Mouse (Mus musculus) MEL-GATA-1-ER (cell line): ENCODE results near the gene Cdk8.

ENCODE experiments used
- DNase-seq: peaks from one replicate; pipeline ENCODE4 v3.0.0-alpha.2; 2012; ENCODE audit warnings: low read depth; ENCODE audit errors: extremely low read depth

Cdk8 gene

DNA sequence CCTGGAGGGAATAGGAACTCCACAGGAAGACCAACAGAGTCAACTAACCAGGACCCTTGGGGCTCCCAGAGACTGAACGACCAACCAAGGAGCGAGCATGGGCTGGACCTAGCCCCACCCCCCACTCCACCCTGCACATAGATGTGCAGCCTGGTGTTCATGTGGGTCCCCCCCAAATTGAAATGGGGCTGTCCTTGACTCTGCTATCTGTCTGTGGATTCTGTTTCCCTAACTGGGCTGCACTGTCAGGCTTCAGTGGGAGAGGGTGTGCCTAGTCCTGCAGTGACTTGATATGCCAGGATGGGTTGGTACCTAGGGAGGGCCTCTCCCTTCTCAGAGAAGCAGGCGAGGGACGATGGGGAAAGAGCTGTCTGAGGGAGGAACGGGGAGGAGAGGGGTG lies 85.3 kb downstream of the Cdk8 start:
- DNase-seq = peak; percentile 86

DNA sequence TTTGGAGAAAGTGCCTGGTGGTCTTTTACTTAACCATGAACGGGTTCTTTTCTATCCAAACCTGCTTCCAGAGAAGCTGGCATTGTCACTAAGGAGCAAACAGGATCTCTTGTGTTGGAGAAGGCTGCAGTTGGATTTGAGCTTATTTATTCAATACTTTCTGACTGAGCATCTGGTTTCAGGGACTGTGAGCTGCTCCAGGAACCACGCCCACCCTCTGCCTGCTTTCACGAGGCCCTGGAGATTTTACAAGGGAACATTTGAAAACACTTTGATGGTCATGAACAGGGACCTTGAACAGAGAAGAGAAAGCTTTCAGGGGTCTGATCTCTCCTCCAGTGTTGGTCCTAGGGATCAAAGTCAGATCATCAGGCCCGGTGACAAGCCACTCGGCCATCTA lies 87.0 kb downstream of the Cdk8 start:
- no peak for DNase-seq

DNA sequence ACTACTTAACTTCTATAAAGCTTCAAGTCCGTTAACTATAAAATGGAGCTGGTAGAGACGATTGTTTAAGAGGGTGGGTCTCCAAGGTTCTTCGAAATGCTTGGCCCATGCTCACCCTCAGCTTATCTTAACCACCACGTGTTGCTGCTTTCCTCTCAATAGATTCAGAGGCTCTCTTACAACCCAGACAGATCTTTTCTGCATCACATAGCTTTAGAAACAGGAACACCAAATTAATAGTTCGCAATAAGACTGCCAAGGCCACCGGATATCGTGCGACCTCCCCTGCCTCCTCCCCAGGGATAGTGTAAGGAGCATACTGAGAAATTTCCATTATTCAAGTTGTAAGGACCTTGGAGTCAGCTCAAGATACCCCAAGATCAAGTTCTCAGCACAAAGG lies 87.4 kb downstream of the Cdk8 start:
- peak; percentile 84 for DNase-seq

DNA sequence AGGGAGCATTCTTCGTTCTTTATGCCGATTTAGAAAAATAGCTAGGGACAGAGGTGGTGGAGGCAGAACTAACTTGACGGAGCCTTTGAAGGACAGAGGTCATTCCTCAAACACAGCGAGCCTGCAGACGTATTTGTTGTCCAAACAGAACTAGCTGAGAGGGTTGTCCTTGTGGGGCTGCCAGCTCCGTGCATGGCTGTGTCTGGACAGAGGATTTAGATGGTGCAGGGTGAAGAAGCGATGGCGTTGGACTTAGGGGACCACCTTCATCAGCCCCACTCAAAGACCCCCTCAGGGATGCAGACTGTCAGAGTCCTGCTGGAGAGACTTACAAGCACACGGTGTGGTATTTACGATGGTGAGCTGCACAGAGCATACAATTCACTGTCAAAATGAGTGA lies 97.9 kb downstream of the Cdk8 start:
- no peak for DNase-seq

DNA sequence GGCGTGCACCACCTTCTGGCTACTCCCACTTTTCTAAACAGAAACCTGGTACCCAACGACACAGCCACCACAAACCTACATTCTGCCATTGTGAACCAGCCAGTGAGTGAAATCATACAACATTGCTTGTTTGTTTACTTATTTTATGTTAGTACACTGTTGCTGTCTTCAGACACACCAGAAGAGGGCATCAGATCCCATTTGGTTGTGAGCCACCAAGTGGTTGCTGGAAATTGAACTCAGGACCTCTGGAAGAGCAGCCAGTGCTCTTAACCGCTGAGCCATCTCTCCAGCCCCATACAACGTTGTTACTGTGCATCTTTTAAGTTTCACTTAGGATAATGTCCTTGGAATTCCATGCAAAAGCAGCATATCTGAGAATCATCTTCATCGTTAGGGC lies 98.5 kb downstream of the Cdk8 start:
- DNase-seq = no peak

DNA sequence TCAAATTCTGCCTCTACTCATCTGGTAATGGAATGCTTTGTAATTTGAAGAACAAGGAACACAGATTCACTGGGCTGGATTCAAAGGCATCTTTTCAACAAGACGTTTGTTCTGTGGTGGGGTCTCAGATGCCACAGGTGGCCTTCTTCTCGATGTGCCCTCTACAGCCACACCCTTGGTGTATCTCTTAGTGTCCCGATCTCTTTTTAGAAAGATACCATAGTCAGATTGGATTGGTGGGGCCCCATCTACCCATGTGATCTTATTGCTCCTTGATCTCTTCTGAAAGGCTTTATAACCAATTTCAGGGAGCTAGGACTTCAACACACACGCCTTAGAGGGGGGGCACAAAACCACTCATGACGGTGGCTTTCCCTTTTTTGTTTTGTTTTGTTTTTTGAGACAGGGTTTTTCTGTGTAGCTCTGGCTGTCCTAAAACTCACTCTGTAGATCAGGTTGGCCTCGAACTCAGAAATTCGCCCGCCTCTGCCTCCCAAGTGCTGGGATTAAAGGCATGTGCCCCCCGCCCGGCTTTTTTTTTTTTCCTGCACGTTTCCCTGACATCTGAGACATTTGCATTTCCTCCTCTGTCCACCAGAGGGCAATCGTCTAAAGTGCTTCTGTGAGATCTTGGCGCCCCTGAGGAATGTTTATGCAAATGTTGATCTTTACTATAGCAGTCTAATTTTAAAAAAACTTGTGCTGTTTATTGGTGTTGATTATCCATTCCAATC lies 99.2 kb downstream of the Cdk8 start:
- peak; percentile 65 for DNase-seq

DNA sequence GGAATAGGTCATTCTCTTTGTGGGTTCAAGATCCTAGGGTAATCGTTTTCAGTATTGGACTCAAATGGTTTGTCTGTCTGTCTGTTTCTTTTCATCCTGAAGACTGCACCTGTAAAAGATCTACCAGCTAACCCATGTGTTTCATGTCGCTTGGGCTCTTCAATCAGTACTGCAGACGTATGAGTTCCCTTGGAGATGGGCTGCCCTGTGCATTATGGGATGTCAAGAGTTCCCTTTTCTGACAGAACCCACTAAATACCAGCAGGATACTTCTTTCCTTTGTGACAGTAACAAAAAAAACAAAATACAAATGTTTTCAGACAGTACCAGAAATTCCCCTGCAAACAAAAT lies 99.7 kb downstream of the Cdk8 start:
- DNase-seq = peak; percentile 64

DNA sequence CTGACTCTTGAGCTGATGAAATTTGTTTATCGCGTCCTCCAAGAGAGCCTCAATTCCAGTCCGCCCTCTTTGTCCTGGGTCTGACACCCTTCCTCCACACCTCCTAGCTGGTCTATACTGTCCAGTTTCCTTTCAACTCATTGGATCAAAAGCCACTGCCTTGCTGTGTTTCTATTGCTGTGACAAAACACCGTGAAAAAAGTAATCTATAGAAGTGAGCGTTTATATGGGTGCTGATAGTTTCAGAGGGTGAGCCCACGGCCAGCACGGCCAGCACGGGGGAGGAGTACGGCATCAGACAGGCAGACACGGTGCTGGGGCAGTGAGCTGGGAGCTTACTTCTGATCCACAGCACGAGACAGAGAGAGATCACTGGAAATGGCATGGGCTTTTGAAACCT lies 100.1 kb downstream of the Cdk8 start:
- no peak for DNase-seq

DNA sequence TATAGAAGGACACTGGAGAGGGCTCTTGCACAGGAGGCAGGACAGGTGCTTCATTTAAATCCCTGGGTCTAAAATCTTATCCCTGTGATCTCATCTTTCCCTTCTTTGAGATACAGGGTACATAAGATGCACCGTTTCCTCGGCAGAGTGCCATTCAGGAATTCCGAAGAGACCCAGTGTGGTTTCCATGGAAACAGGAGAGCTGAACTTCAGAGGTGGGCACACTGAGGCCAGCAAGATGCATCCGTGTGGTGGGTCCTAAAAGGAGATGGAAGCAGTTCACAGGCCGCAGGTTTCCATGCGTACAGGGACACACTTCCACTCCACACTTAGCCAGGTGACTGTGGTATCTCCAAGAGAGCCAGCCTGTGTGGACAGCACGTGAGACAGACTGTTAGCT lies 101.5 kb downstream of the Cdk8 start:
- DNase-seq = no peak

DNA sequence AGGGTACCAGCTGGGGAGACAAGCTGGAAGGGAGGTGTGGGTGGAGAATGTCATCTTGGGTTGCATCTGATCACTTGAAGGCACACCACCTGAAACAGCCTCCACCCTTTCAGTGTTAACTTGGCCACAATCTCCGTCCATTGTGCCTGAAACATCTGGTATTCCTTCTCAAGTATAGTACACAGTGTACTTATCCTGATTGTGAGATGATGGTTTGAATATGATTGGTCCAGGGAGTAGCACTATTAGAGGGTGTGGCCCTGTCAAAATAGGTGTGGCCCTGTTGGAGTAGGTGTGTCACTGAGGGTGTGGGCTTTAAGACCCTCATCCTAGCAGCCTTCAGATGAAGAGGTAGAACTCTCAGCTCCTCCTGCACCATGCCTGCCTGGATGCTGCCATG lies 103.4 kb downstream of the Cdk8 start:
- no peak for DNase-seq

DNA sequence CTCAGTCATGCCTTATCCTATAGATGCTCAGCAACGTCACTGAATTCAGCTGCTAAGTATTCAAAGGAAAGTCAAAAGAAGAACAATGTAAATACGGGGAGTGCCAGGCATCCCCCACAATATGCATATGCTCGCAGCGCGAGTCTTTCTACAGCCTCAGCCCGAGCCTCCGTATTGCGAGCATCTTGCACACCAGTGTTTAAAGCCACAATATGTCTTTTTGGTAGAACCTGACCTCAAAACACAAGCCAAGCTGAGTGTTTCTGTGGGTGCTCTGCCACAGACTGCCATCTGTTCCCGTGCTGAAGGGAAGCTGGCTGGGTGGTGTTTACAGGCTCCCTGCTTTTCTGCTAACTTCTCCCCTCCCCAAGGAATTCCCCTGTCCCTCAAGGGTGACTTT lies 107.0 kb downstream of the Cdk8 start:
- DNase-seq = no peak

DNA sequence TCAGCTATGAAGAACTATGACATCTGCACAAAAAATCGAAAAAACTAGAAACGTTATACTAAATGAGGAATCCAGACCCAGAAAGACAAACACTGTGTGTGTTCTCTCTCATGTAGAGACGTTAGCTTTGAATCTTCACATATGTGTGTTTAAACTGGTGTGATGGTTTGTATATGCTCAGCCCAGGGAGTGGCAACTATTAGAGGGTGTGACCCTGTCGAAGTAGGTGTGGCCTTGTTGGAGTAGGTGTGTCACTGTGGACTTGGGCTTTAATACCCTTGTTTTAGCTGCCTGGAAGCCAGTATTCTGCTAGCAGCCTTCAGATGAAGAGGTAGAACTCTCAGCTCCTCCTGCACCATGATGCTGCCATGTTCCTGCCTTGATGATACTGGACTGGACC lies 109.0 kb downstream of the Cdk8 start:
- DNase-seq = no peak

DNA sequence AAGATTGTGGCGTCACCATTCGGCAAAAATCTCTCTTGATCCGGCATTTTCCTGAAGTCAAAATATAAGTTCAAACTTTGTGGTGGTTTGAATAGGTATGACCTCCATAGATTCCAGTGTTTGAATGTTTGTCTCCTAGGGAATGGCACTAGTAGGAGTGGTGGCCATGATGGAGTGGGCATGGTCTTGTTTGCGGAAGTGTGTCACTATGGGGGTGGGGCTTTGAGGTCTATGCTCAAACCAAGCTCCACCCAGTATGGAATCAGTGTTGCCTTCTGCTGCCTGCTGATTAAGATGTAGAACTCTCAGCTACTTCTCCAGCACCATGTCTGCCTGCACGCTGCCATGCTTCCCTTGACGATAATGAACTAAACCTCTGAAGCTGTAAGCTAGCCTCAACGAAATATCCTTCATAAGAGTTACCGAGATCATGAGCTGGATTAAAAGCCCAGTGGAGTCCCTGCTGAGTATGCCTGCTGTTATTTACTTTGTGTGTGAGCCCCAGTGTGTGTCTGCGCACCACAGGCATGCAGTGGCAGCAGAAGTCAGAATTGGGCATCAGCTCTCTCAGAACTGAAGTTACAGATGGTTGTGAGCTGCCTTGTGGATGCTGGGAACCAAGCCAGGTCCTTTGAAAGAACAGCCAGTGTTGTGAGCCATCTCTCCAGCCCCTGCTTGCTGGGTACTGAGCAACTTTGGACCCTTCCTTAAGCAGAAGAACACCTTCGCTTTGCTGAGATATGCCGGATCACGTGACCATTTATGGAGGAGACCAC lies 114.1 kb downstream of the Cdk8 start:
- DNase-seq = no peak

DNA sequence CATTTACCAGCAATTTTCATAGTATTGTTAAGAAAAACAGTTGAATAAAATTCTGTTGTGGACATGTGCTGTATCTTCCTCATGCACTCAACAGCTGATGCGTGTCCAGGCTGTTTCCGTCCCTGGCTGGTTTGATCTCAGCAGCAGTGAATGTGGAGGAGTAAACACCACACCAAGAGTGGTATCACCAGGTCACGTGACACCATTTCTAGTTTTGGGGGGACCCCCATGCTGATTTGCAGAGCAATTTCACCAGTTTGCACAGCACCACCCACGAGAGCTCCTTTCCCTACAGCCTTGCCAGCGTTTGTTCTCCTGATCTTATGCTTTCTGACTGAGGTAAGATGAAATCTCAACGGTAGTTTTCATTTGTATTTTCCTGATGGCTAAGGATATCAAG lies 116.1 kb downstream of the Cdk8 start:
- DNase-seq = no peak

DNA sequence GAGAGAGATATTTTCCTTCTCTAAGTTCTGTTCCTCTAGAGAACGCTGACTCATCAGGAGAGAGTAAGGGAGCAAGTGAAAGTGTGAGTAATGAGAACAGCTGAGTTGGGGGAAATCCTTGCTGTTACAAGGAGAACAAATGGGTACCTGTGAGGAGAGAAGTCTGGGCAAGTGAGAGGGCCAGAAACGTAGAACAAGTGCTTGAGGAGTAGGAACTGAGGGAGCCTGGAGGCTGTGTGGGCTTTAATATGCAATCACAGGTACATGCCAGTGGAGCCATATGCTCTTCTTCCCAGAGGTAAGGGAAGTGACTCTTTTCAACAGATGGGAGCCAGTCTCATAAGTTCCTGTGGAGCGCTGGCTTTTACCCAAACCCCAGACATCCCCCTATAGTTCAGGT lies 118.2 kb downstream of the Cdk8 start:
- no peak for DNase-seq

DNA sequence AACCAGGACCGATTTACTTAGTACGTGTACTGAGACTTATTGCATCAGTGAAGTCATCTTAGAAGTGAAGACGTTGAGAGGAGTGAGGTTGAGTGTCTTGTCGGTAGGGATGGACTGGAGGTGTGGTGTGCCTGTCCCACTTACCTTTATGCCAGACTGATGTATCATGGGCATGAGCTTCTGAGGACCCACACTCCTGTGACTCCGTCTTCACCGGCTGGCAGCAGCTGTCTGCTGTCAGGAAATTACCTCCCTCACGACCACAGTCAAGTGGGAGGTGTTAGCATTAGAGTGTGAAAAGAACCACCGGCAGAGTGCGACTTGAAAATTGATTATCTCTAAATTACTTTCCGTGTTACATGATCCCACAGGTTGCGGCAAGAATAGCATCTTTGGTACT lies 119.8 kb downstream of the Cdk8 start:
- no peak for DNase-seq

DNA sequence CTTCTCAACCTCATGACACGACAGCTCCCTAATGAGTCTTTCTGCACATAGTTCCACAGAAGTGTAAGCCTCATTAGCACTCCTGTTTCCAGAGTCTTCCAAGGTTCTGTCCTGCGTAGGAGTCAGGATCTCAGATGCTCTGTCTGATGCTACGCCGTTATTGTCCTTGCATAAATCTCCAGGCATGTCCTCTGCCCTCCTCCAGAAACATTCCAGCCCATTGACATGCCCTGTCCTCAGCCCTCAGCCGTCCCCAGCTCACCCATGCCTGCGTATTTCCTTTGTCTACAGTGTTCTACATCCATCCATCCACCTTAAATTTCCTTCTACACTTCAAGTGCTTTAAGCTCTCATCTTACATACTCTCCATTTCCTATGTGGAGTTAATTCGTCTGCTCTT lies 121.0 kb downstream of the Cdk8 start:
- no peak for DNase-seq
